Mouse (Mus musculus) T-cell, adult 2 months (primary cell): ENCODE data around the gene Vmn1r32.
A peak's percentile ranks its signal among the peaks of the same experiment; 100 is the strongest.

Experiments
- DNase-seq: peaks from one replicate; pipeline ENCODE4 v3.0.0; 2022; ENCODE audit warnings: low spot score

Vmn1r32 gene

DNA sequence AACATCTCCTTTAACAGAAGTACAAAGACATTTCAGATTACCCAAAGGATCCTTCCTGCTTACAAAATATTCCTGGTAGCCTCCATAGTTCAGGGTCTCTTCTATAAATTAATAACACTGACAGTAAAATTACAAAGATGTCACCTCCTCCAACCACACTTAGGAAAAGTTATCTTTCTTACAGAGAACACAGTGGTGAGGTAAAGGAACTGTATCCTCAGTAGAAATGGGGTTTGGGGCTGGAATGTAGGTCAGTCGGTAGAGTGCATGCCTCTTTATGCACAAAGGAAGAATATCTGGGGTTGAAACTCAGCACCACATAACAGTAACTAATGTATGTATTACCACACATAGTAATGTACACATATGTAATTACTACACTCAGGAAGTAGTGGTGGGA is at the start of gene Vmn1r32:
Vmn1r32 (minus strand) TSS at position 101 of the 400 bp plus-strand sequence.
- no peak for DNase-seq

DNA sequence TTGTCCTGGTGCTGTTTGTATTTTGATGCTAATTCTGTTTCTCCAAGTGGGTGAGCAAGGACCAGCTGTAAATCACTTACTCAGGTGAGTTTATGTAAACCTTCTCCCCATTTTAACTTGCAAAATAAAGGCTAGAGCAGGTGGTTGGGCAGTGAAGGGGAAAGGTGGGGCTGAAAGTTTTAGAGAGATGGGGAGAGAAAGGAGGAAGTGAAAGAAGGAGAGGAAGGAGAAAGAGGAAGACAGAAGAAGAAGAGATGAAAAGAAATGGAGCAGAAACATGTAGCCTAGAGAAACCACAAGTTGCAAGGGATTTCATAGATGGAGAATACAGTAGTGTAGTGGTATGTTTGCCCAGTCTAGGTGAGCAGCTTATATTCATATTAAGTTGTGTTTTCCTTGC is 35.9 kb upstream of the Vmn1r32 start:
- no peak for DNase-seq

DNA sequence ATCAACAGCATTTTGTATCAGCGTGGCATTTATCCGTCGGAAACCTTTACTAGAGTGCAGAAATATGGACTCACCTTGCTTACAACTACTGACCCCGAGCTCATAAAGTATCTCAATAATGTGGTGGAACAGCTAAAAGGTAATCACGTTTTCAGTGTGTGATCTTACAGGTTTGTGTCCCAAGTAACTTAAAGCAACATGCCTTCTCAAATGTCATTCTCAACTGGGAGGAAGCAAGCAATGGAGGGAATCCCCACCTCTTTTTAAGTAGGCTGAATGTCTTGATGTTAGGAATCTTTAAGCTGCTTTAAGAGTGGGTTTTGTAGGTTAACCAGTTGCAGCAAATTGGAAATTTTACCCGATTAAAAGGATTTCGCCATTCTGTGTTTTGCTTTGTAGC is 23.9 kb downstream of the Vmn1r32 start:
- DNase-seq: no peak

DNA sequence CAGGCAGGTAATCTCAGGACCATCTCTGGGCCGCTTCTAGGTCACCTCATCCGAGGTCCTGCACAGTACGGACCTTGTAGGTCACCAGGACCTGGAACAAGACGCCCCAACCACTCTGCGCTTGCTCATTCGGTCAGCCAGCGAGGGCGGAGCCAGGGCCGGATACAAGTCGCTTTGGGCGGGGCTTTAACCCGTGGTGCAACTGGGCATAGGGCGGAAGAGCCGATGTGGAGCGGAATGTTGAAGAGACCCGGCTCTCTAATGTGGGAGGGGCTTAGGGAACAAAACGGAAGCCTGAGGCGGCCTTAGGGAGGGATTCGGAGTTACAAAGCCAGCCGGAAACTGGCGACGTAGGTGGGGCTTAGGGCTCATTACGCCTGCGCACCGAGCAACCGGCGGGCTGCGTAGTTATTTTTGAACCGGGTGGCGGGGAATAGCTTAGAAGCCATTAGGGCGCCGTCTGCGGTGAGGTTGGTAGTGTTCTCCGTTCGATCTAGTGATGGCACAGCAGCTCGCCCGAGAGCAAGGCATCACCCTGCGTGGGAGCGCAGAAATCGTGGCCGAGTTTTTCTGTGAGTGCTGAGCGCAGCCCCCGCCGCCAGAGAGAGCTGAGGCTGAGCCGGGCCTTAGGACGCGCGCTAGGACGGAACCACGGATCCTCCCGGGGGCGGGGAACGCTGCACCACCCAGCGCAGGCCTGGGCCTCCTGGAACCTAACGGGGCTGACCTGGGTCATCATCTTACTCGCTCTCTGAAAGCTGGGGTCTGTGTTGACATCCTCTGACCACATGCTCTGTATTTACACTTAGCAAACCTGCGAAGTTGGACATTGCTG is 24.7 kb downstream of the Vmn1r32 start, which contains the start of gene Mad2l1:
Mad2l1 (plus strand) TSS at position 363 of the 835 bp plus-strand sequence.
- DNase-seq: peak; percentile 98

DNA sequence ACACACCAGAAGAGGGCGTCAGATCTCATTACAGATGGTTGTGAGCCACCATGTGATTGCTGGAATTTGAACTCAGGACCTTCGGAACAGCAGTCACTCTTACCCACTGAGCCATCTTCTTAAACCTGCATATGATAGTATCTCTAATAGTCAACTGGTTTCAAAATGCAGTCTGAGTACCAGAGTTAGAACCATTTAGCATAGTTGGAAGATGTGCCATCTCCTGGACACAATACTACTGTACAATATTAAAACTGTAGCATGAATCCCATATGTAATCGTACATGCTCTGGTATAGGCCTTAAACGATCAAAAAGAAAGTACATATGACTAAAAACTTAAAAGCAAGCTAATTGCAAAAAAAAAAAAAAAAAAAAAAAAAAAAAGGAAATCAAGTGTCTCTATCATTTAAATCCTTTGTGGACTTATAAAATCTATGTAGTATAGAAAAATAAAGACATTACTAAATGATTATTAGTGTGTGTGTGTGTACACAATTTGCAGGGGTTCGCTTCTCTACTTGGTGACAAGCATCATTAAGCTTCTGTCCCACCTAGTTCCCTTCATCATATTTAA is 25.4 kb downstream of the Vmn1r32 start:
- DNase-seq: peak; percentile 5

DNA sequence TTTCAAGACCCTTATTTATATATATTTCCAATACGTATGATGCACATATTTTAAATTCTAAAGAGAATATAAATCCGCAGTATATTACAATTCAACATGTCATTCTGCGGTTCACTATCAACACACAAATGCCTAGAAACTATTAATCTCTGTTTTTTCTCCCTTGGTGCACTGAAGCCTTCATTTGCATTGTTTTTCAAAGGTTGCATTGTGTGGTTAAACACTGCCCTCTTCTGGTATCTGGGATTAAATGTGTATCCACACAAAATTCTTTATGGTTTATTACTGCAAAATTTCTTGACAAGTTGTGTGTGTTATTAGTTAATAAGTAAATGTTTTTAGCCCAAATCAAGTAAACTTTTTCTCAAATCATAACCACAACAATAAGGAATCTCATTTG is 26.7 kb downstream of the Vmn1r32 start:
- peak; percentile 37 for DNase-seq

DNA sequence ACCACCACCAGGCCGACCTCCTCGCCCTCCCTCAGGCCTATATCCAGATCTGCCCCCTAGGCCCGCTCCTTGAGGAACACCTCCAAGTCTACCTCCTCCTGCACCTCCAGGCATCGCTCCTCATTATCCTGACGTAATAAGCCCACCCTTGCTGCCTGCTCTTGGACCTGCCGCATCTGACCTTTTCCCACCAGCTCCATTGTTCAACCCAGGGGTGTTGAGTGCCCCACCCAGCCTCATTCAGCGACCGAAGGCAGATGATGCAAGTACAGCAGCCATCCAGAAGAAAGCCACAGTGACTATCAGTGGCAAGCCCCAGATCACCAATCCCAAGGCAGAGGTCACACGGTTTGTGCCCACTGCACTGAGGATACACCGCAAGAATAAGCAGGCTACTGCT is 31.5 kb downstream of the Vmn1r32 start:
- no peak for DNase-seq

DNA sequence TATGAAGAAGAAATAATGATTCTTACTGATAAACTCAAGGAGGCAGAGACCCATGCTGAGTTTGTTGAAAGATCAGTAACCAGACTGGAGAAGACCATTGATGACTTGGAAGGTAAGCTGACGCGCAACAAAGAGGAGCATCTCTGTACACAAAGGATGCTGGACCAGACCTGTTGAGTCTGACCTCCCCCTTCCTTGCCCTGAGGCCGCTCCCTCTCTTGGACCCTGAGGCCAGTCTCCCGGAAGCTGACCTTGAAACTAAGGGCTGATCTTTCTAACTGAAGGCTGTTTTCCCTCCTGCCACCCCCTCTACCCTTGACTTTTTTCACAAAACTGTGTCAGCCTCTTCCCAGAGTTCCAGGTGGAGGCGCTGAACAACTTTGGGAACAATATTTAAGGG is 43.5 kb downstream of the Vmn1r32 start:
- DNase-seq: no peak
